In genomic region chr3:82047100-82047753, GRCm38 (mm10) we compare ENCODE assay signal across 8 mouse cellular contexts. TPM values are rescaled to one million over a fixed set of nuclear protein-coding genes. Genes with fewer than 3 reads are reported as not detected.
DNase-seq lines count a peak whose midpoint lies in the region; ATAC-seq and TF ChIP-seq lines count a peak whose summit lies in the region.
"Had no signal": no experiment of that assay in that cellular context is flagged by ENCODE, and none has a peak within 500 bp of the region (broad histone marks: within the 10 kb centered on the region; RNA-seq: fewer than 3 reads in every experiment).

No protein-coding gene starts in this region.

- peaks cover 5% of the 10 kb centered on the region; the same call in 1 of the 2 replicates for H3K4me1 ChIP-seq in midbrain, embryonic 11.5 days (ENCODE audit: control insufficient read depth, insufficient read depth, low read length)
- peaks cover 31% of the 10 kb centered on the region for H3K4me1 ChIP-seq in midbrain, embryonic 10.5 days
- peaks cover 9% of the 10 kb centered on the region; the same call in 1 of the 2 replicates for H3K4me1 ChIP-seq in limb, embryonic 14.5 days (ENCODE audit: control insufficient read depth, insufficient read depth, low read length)

- no peaks in the 10 kb centered on the region for H3K9me3 ChIP-seq in midbrain, embryonic 11.5 days (ENCODE audit: control insufficient read depth, low read length)
- H3K9me3 ChIP-seq in midbrain, embryonic 10.5 days (replicated peaks), result no peaks in the 10 kb centered on the region
- no peaks in the 10 kb centered on the region for H3K9me3 ChIP-seq in limb, embryonic 14.5 days (ENCODE audit: control insufficient read depth, low read length)
- H3K9me3 ChIP-seq: megakaryocyte, embryonic 14.5 days had no signal

- no peak overlapping the region for H3K4me3 ChIP-seq in midbrain, embryonic 11.5 days (ENCODE audit: low read depth, low read length)
- no peak overlapping the region for H3K4me3 ChIP-seq in midbrain, embryonic 10.5 days
- no peak overlapping the region for H3K4me3 ChIP-seq in limb, embryonic 14.5 days (replicated peaks; ENCODE audit: low read length)
- H3K4me3 ChIP-seq: megakaryocyte, embryonic 14.5 days had no signal

- ATAC-seq in midbrain, embryonic 11.5 days (ENCODE audit: low FRiP score), result peak; percentile 70; the same call in 1 of the 2 replicates
- peak; percentile 47; the same call in 1 of the 2 replicates for ATAC-seq in limb, embryonic 14.5 days (ENCODE audit: low FRiP score, low read depth)

- no peak overlapping the region for H3K27ac ChIP-seq in midbrain, embryonic 11.5 days (ENCODE audit: low read depth, low read length)
- no peak overlapping the region for H3K27ac ChIP-seq in midbrain, embryonic 10.5 days (replicated peaks)
- no peak overlapping the region for H3K27ac ChIP-seq in limb, embryonic 14.5 days (replicated peaks; ENCODE audit: low read depth, low read length)

- no peaks in the 10 kb centered on the region for H3K36me3 ChIP-seq in midbrain, embryonic 11.5 days (ENCODE audit: control insufficient read depth, insufficient read depth, low read length)
- no peaks in the 10 kb centered on the region for H3K36me3 ChIP-seq in midbrain, embryonic 10.5 days
- no peaks in the 10 kb centered on the region for H3K36me3 ChIP-seq in limb, embryonic 14.5 days (ENCODE audit: control insufficient read depth, insufficient read depth, low read length)

- peak; percentile 85 for DNase-seq in midbrain, embryonic 11.5 days (ENCODE audit: low spot score, missing footprints)
- no peak for DNase-seq in midbrain, embryonic 10.5 days (ENCODE audit: low spot score)
- peak; percentile 62 for DNase-seq in MN1 (ENCODE audit: low spot score)
- peak; percentile 86 for DNase-seq in brain, adult 2 months (ENCODE audit: low read depth, low spot score)
- peak; percentile 43 for DNase-seq in forelimb bud, embryonic 11.5 days (ENCODE audit: low read depth, low spot score)
- peak; percentile 69 for DNase-seq in limb, embryonic 14.5 days (ENCODE audit: low spot score)
- DNase-seq in skeletal muscle tissue, adult 2 months (ENCODE audit: low read depth, low spot score), result peak; percentile 17

- no peak overlapping the region for H3K4me2 ChIP-seq in midbrain, embryonic 11.5 days
- no peak overlapping the region for H3K4me2 ChIP-seq in limb, embryonic 14.5 days (replicated peaks; ENCODE audit: low read depth, low read length, severe bottlenecking)

- H3K9ac ChIP-seq in midbrain, embryonic 11.5 days (ENCODE audit: low read length), result no peak overlapping the region
- no peak overlapping the region for H3K9ac ChIP-seq in limb, embryonic 14.5 days (ENCODE audit: low read depth, low read length, severe bottlenecking)

- no peak for TF ChIP-seq POLR2A in limb, embryonic 14.5 days (IDR thresholded peaks at IDR 0.05; ENCODE audit: borderline replicate concordance, extremely low read depth, insufficient read depth, insufficient read length)

- WGBS in midbrain, embryonic 11.5 days, result 34% methylated on average over 8 of the region's 8 CpGs
- 37% methylated on average over 8 of the region's 8 CpGs for WGBS in midbrain, embryonic 10.5 days
- 33% methylated on average over 8 of the region's 8 CpGs for WGBS in limb, embryonic 14.5 days

- no peaks in the 10 kb centered on the region for H3K27me3 ChIP-seq in midbrain, embryonic 11.5 days (ENCODE audit: control insufficient read depth, insufficient read depth, low read length)
- H3K27me3 ChIP-seq in midbrain, embryonic 10.5 days (ENCODE audit: low read depth, poor library complexity, severe bottlenecking), result no peaks in the 10 kb centered on the region
- no peaks in the 10 kb centered on the region for H3K27me3 ChIP-seq in limb, embryonic 14.5 days (ENCODE audit: control insufficient read depth, insufficient read depth, low read length)
- H3K27me3 ChIP-seq: megakaryocyte, embryonic 14.5 days had no signal

RNA-seq across cellular contexts. Expression of gene Gucy1b1, which starts 27.3 kb away (rescaled TPM):
- 8.4 and 9.7 TPM in 2 replicates for polyA plus RNA-seq in midbrain, embryonic 11.5 days (2014; fragmentation: Nextera tagmentation; extraction: Ambion mirVana)
- 5.6 and 6.8 TPM in 2 replicates for polyA plus RNA-seq in midbrain, embryonic 10.5 days (2016; fragmentation: Nextera tagmentation; extraction: Ambion mirVana)
- 7.2 and 7.4 TPM in 2 replicates for polyA plus RNA-seq in limb, embryonic 14.5 days (2012; rRNA removed)
- polyA plus RNA-seq in limb, embryonic 14.5 days (2014; fragmentation: Nextera tagmentation; extraction: Ambion mirVana), result 9.6 and 10.1 TPM in 2 replicates
